Mouse (Mus musculus) ES-E14 (cell line): Measurements from ENCODE around the gene Rab40c.

Source experiments
- MAFK ChIP-seq: IDR thresholded peaks from 2 replicates; pipeline ENCODE4 v1.6.1; 2014; ENCODE audit warnings: mild to moderate bottlenecking, low read depth, low read length, inconsistent platforms; ENCODE audit not compliant: insufficient read depth
- ZC3H11A ChIP-seq: IDR thresholded peaks from 2 replicates; pipeline ENCODE4 v1.6.1; 2012; ENCODE audit warnings: low read depth, mild to moderate bottlenecking, inconsistent platforms, low read length, borderline replicate concordance
- ZNF384 ChIP-seq: IDR thresholded peaks from 2 replicates; pipeline ENCODE4 v1.6.1; 2012; ENCODE audit warnings: low read depth, low read length, inconsistent platforms

GRCm38 (mm10) chr17:25864311-25864710 is 55.2 kb downstream of the Rab40c start:
- TF ChIP-seq MAFK (no peak), ZNF384 (no peak), ZC3H11A (no peak)
